Mouse (Mus musculus): ENCODE measurements around the gene Zc3h14. TPM values are rescaled to one million over a fixed set of nuclear protein-coding genes. Genes with fewer than 3 reads are reported as not detected.

Zc3h14 gene
- polyA plus RNA-seq, 1 experiment from 2014 or later, result 47.7 TPM

DNA sequence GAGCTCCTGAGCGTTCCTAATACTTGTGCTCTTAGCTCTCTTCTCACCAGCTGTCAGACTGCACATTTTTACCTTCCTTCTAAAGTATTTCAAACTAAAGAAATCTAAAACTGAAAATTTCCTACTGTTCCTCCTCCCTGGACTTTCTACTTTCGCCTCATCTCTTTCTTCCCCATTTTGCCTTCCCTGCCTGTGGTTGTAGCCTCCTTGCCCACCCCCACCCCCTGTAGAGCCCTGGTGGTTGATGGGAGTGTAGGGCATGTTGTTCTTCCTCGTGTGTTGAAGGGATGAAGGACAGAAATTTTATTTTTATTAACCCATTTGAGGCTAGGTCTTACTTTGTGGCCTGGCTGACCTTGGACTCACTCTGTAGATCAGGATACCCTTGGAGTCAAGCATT is 30.7 kb downstream of the Zc3h14 start:
- 73% methylated on average over 3 of the region's 3 CpGs for WGBS
- ATAC-seq (ENCODE audit: low FRiP score, low TSS enrichment) (no peak), DNase-seq (ENCODE audit: low spot score) (no peak)
- H3K4me3 ChIP-seq (ENCODE audit: low read depth, low read length), result no peak overlapping the region
- H3K4me2 ChIP-seq (replicated peaks; ENCODE audit: low read depth), result no peak overlapping the region
- no peaks in the 10 kb centered on the region for H3K4me1 ChIP-seq (replicated peaks; ENCODE audit: control insufficient read depth, insufficient read depth)
- no peaks in the 10 kb centered on the region for H3K9me3 ChIP-seq (ENCODE audit: control insufficient read depth, low read length)
- TF ChIP-seq CTCF (IDR thresholded peaks at IDR 0.05; ENCODE audit: low read depth), result no peak
- no peak for TF ChIP-seq EP300 (optimal IDR thresholded peaks at IDR 0.05)
- peaks cover 17% of the 10 kb centered on the region for H3K36me3 ChIP-seq (ENCODE audit: control insufficient read depth, insufficient read depth, low read length)
- no peak overlapping the region for H3K9ac ChIP-seq (ENCODE audit: low read length)
- H3K27me3 ChIP-seq (ENCODE audit: control insufficient read depth, insufficient read depth, low read length), result no peaks in the 10 kb centered on the region
- H3K27ac ChIP-seq (replicated peaks), result no peak overlapping the region; the same call in 1 of the 2 replicates

DNA sequence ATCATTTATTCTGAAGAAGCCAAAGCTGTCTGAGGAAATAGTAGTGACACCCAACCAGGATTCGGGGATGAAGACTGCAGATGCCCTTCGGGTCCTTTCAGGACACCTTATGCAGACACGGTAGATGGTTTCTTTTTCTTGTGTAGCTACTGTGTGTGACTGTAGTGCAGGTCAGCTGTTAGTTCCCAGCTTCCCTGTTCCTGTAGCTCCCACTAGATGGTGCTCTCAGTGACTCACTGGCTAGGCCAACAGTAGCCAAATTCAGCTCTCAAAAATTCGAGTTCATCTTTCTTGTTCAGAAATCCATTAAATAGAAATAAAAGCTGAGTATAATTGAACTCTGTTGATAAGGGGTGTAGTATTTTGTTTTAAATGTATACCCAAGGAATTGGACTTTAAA is 32.4 kb downstream of the Zc3h14 start:
- TF ChIP-seq CTCF (IDR thresholded peaks at IDR 0.05; ENCODE audit: low read depth) (peak; percentile 66), EP300 (optimal IDR thresholded peaks at IDR 0.05) (no peak)
- Histone ChIP-seq H3K27me3 (ENCODE audit: control insufficient read depth, insufficient read depth, low read length) (no peaks in the 10 kb centered on the region), H3K4me2 (replicated peaks; ENCODE audit: low read depth) (no peak overlapping the region), H3K36me3 (ENCODE audit: control insufficient read depth, insufficient read depth, low read length) (peaks cover 19% of the 10 kb centered on the region), H3K4me3 (ENCODE audit: low read depth, low read length) (no peak overlapping the region), H3K27ac (replicated peaks) (no peak overlapping the region), H3K9me3 (ENCODE audit: control insufficient read depth, low read length) (no peaks in the 10 kb centered on the region), H3K9ac (ENCODE audit: low read length) (no peak overlapping the region), H3K4me1 (replicated peaks; ENCODE audit: control insufficient read depth, insufficient read depth) (no peaks in the 10 kb centered on the region)
- DNase-seq (ENCODE audit: low spot score) (no peak), ATAC-seq (ENCODE audit: low FRiP score, low TSS enrichment) (no peak)
- WGBS, result 82% methylated on average over 4 of the region's 4 CpGs

DNA sequence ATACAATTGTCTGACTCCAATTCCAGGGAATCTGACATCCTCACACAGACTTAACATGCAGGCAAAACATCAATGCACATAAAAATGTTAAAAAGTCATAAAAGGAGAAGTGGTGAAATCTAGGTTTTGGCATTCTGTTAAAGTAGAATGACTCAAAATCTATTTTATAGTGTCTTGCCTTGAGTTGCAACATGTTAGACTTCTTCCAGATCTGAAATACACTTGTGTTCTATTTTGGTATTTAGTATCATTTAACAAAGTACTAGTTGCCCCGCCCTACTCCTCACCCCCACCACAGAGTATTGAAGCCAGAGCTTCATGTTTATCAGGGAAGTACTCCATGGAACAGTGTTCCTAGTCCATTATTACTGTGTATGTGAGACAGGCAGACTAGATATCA is 37.5 kb downstream of the Zc3h14 start:
- H3K36me3 ChIP-seq (ENCODE audit: control insufficient read depth, insufficient read depth, low read length), result peaks cover 19% of the 10 kb centered on the region
- no peak for ATAC-seq (ENCODE audit: low FRiP score, low TSS enrichment)

DNA sequence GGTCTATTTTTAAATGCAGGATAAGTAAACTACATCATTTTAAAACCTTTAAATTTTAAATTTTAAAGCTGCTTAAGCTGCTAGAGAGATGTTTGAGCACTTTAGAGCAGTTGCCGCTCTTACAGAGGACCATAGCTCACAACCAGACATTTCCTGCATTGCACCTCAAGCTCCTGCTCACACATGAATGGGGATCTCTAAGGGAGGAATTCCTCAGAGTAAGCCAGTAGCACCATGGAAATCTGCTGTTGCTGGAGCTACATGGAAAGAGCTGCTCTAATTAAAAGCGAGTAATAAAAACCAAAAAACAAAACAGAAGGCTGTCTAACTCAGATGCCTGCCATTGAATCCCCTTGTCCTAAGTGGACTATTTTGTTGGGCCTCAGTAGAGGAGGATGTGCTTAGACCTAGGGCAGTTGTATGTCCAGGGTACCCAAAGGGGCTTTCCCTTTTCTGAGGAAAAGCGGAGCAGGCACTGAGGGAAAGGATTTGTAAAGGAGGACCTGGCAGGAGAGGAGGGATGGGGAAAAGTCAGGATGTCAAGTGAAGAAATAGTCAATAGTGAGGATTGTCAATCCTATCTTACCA is 49.1 kb downstream of the Zc3h14 start:
- H3K9me3 ChIP-seq (ENCODE audit: control insufficient read depth, low read length), result no peaks in the 10 kb centered on the region
- H3K36me3 ChIP-seq (ENCODE audit: control insufficient read depth, insufficient read depth, low read length), result peaks cover 3% of the 10 kb centered on the region; the same call in 1 of the 2 replicates
- 95% methylated on average over 3 of the region's 3 CpGs for WGBS
- TF ChIP-seq EP300 (optimal IDR thresholded peaks at IDR 0.05) (no peak), CTCF (IDR thresholded peaks at IDR 0.05; ENCODE audit: low read depth) (no peak)
- no peaks in the 10 kb centered on the region for H3K4me1 ChIP-seq (replicated peaks; ENCODE audit: control insufficient read depth, insufficient read depth)
- no peak for DNase-seq (ENCODE audit: low spot score)
- ATAC-seq (ENCODE audit: low FRiP score, low TSS enrichment), result no peak
- H3K27ac ChIP-seq (replicated peaks), result no peak overlapping the region
- no peaks in the 10 kb centered on the region for H3K27me3 ChIP-seq (ENCODE audit: control insufficient read depth, insufficient read depth, low read length)
- no peak overlapping the region for H3K9ac ChIP-seq (ENCODE audit: low read length)
- H3K4me3 ChIP-seq (ENCODE audit: low read depth, low read length), result no peak overlapping the region
- no peak overlapping the region for H3K4me2 ChIP-seq (replicated peaks; ENCODE audit: low read depth)

More for the DNA sequence above, 37.5 kb downstream of the Zc3h14 start:
- H3K9me3 ChIP-seq (ENCODE audit: control insufficient read depth, low read length), result no peaks in the 10 kb centered on the region
- no peaks in the 10 kb centered on the region for H3K4me1 ChIP-seq (replicated peaks; ENCODE audit: control insufficient read depth, insufficient read depth)
- WGBS, result 97% methylated on average over 1 of the region's 1 CpGs
- no peaks in the 10 kb centered on the region for H3K27me3 ChIP-seq (ENCODE audit: control insufficient read depth, insufficient read depth, low read length)
- TF ChIP-seq EP300 (optimal IDR thresholded peaks at IDR 0.05) (no peak), CTCF (IDR thresholded peaks at IDR 0.05; ENCODE audit: low read depth) (no peak)
- H3K27ac ChIP-seq (replicated peaks), result no peak overlapping the region
- no peak for DNase-seq (ENCODE audit: low spot score)
- no peak overlapping the region for H3K9ac ChIP-seq (ENCODE audit: low read length)
- no peak overlapping the region for H3K4me2 ChIP-seq (replicated peaks; ENCODE audit: low read depth)
- no peak overlapping the region for H3K4me3 ChIP-seq (ENCODE audit: low read depth, low read length)

DNA sequence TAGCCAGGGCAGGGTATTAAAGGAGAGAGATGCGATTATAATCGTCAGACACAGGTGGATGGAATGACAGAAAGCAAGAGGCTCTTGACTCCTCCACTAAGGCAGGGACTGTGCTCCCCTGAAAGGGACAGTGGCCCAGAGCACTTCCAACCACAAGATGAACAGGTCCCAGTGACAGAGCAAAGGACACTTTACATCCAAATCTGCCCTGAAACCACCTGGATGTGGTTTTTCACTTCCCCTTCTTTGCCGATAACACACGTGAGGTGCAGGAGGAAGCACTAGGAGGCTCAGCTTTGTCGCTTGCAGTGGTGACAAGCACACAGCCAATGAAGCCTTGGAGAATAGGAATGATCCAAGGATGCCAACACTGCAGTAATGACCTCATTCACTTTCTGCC is 53.6 kb downstream of the Zc3h14 start:
- Histone ChIP-seq H3K36me3 (ENCODE audit: control insufficient read depth, insufficient read depth, low read length) (no peaks in the 10 kb centered on the region; the same call in 1 of the 2 replicates), H3K27ac (replicated peaks) (no peak overlapping the region), H3K4me1 (replicated peaks; ENCODE audit: control insufficient read depth, insufficient read depth) (no peaks in the 10 kb centered on the region), H3K4me2 (replicated peaks; ENCODE audit: low read depth) (no peak overlapping the region), H3K9ac (ENCODE audit: low read length) (no peak overlapping the region), H3K4me3 (ENCODE audit: low read depth, low read length) (no peak overlapping the region), H3K9me3 (ENCODE audit: control insufficient read depth, low read length) (no peaks in the 10 kb centered on the region), H3K27me3 (ENCODE audit: control insufficient read depth, insufficient read depth, low read length) (no peaks in the 10 kb centered on the region)
- 77% methylated on average over 5 of the region's 5 CpGs for WGBS
- DNase-seq (ENCODE audit: low spot score) (no peak), ATAC-seq (ENCODE audit: low FRiP score, low TSS enrichment) (no peak)
- TF ChIP-seq CTCF (IDR thresholded peaks at IDR 0.05; ENCODE audit: low read depth) (no peak), EP300 (optimal IDR thresholded peaks at IDR 0.05) (no peak)

DNA sequence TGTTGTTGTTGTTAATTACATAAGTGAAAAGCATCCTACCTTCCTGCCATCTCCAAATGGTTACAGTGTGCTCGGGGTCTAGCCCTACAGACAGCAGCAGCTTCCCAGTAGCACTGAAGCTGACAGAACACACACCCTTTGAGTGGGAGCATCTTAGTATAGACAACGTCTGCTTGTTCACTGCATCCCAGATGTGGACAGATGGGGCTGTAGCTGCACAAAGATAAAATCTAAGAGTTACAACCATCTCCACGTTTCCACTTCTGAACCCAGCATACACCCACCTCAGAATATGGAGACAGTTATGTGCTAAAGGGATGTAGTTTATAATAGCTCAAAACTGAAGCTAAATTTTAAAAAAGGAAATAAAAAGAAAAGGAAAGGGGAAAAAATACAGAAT is 55.5 kb downstream of the Zc3h14 start:
- TF ChIP-seq EP300 (optimal IDR thresholded peaks at IDR 0.05), result no peak
- TF ChIP-seq CTCF (IDR thresholded peaks at IDR 0.05; ENCODE audit: low read depth), result no peak
- Histone ChIP-seq H3K9ac (ENCODE audit: low read length) (no peak overlapping the region), H3K4me1 (replicated peaks; ENCODE audit: control insufficient read depth, insufficient read depth) (no peaks in the 10 kb centered on the region), H3K27ac (replicated peaks) (no peak overlapping the region), H3K4me2 (replicated peaks; ENCODE audit: low read depth) (no peak overlapping the region), H3K36me3 (ENCODE audit: control insufficient read depth, insufficient read depth, low read length) (no peaks in the 10 kb centered on the region; the same call in 1 of the 2 replicates), H3K4me3 (ENCODE audit: low read depth, low read length) (no peak overlapping the region), H3K27me3 (ENCODE audit: control insufficient read depth, insufficient read depth, low read length) (no peaks in the 10 kb centered on the region), H3K9me3 (ENCODE audit: control insufficient read depth, low read length) (no peaks in the 10 kb centered on the region)
- 70% methylated on average over 3 of the region's 3 CpGs for WGBS
- no peak for DNase-seq (ENCODE audit: low spot score)
- ATAC-seq (ENCODE audit: low FRiP score, low TSS enrichment), result no peak
